Mouse (Mus musculus): ENCODE measurements at regions not wholly inside any gene's neighbourhood (a gene's known extent, or its start where the extent isn't known, plus 50 kb on each side); places are given as distances from the start of the nearest gene placed in this dataset.

DNA sequence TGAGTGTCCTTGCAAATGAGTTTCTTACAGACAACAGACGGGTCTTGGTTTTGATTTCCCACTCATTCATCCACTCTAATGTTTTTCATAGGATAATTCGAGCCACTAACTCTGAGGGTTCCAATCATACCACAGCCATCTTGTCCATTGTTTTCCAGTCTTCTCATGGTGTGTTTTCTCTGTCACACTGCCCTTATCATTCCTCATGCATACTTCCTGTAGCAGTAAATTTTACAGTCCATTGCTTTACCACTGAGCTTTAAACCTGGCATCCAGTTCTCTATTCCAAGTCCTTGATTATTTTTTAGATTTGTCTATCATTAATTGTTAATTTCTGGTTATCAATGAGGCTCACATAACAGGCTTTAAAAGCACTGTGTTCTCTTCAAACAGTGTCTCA is 290.0 kb upstream of the Nrsn1 start:
- DNase-seq (ENCODE audit: inconsistent ontology term), result peak; percentile 55

DNA sequence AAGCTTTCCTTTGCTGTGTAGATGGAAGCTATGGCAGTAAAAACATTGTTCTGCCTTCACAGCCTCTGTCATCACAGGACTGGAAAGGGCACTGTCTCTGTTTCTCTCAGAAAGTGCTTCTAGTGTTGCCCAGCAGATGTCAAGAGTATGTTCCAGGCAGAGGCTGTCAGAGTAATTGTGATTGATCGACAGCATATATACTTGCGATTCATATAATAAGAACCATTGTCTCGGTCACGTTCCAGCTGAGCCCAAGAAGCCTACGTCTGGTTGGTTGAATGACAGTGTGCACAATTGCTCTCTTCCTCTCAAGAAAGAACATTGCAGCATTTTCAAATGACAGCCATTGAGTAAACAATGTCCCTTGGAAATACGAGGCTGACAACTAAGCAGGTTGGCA is 284.7 kb upstream of the Nrsn1 start:
- DNase-seq (ENCODE audit: inconsistent ontology term), result no peak

DNA sequence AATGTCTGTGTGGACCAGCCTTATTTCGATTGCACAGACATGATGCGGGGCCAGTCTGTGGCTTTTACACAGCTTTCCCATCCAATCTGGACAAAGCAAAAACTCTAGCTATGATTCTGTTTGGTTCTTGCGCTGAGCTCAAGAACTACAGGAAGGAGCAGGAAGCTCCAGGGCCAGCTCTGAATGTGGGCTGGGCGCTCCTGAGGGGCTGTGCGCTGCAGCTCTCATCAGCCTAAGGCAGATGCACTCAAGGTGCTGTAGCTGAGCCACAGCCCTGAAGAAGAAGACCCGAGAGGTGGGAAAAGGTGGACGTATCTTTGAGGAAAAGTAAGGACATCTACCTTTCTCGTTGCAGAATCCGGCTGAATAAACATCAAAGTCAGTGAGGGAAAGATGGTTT is 278.2 kb upstream of the Nrsn1 start:
- no peak for DNase-seq (ENCODE audit: inconsistent ontology term)

DNA sequence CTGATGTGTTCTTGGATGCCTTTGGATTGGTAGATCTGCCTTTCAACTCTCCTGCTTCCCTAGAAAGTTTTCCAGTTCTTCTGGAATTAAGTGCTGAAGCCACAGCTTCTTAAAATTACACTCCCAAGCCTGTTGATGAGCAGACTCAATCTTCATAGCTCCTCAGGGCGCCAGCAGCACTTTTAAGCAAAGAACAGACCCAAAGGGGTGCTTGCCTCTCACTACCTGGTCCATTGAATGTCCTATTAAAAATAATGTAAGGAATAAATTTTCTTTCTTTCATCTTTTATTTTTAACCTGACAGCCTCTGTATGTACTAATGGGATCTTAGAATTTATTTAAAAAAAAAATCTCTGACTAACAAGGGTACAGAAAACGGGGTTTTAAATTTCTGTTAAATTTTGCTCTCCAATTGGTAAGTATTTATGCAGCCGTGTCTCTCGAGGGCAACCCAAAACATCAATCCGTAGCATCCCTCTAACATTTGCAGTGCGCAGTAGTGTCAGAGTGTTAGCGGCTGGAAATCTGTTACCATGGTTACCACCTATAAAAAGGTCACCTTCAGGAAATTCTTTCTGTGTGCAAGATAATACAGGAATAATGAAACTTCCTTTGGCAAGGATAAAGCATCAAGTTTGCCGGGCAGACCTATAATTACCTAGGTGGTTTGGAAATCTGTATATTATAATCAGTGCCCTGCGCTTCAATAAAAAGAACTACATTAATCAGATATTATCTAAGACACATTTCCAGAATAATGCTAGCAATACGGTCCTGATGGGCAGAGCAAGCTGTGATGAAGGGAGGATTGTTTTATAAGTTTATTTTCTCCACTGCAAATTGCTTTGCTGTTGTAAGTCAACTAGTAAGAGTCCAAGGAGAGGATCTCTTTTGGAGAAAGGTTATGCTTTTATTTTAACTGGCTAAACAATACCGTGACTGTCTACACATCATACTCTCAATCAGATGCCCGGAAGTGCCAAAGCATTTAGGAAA is 277.1 kb upstream of the Nrsn1 start:
- no peak for DNase-seq (ENCODE audit: inconsistent ontology term)

DNA sequence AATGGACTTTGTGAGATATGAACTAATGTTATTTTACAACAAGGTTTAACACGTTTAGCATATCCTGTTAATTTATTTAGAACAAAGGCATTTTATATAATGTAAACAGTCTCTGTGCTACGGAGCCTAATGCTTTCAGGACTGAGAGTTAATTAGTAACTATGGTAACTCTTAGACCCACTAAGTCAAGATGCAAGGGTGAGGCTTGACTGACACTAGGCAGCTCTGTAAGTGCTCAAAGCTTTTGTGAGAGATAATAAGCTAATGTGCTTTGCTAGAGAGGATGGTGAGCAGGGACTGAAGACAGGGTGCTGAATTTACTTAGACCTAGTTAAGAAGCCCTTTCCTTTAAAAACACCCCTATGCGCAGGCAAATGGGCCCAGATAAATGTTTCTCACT is 253.8 kb upstream of the Nrsn1 start:
- DNase-seq (ENCODE audit: inconsistent ontology term), result no peak

DNA sequence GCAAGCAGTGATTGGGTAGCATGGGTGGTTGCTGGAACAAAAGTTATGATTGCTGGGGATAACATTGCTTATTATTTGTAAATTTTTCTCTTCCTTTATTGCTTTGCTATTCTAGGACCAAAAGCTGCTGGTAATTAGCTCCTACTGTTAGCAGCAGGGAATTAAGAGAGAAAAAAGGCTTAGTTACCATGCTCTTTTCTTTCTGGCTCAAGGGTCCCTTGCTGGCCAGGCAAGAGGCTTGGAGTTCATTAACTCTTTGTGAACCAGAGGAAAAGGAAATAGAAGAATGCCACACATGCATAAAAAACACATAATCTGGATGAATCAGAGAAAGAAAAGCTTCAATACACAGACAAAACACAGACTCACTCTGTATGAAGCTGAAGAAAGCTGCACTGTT is 237.1 kb upstream of the Nrsn1 start:
- DNase-seq (ENCODE audit: inconsistent ontology term), result no peak

DNA sequence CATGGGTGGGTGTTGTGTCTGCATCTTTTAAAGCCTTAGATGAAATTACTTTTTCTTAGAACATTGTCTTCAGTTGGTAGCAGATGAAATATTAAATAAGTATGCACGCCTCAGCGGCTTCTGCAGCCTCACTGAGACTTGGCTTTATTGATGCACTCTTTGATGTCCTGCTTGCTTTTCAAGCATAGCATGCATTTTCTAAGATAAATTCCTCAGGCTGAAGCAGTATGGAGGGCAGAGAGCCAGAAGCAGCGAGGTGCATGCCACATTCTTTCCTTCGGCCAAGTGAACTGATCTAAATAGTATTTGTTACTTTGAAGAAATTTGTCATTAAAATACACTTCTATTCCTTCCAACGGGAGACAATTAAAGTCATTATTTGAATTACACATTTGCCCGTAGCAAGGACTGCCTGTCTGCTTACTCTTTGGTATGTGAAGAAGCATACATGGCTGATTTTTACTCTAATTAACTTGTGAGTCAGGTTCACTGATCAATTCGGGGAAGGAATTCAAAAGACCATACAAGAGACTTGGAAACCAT is 224.3 kb upstream of the Nrsn1 start:
- DNase-seq (ENCODE audit: inconsistent ontology term), result peak; percentile 95

DNA sequence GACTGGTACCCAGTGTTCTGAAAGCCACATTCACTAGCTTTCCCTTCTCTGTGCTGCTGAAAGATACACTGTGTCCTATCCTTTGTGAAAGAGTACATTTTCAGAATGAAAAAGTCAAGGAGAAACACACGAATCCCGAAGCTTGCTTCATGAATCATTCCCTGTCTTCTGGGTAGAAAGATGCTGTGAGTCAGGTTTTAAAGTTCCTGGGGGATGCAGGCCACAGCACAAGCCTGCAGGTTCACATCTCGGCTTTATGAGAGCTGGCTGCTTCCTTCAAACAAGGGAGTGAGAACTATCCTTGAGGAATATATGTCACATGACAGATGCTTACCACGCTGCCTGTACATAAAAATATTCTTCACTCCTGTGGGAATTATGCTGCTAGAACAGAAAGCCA is 219.7 kb upstream of the Nrsn1 start:
- DNase-seq (ENCODE audit: inconsistent ontology term), result peak; percentile 18

DNA sequence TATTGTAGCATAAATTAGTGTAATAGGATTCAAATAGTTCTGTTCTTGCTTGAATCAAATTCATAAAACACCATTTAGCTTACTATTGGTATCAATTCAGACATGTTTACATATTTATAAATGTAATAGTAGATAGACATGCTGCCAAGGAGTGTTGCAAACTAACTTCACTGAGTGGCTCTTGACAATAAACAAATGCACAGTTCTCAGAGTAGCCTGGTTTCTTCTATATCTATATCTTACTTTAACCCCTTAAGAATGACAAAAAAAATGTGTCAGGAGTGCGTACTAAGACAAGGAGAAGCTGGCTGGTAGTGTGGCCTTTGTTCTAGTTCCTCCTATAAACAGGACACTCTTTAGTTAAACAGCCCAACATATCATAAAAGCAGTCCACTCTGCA is 213.0 kb upstream of the Nrsn1 start:
- DNase-seq (ENCODE audit: inconsistent ontology term), result no peak

DNA sequence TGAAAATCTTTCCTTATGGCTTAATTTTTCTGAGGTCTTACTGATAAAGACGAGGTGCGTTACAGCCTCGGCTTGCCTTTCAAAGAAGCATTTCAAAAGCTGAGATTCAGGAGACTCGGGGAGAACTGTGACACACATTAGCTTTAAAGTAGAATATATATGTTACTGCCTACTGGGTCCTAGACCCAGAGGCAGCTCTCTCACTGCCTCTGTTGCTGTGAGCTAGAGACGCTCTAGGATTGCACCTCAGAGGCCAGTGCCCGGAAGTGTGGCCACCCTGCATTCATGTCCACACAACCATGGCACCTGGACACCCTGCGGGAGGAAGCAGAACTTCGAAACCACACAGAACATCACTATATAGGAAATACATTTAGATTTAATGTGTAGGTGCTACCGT is 181.6 kb upstream of the Nrsn1 start:
- DNase-seq (ENCODE audit: inconsistent ontology term), result no peak

DNA sequence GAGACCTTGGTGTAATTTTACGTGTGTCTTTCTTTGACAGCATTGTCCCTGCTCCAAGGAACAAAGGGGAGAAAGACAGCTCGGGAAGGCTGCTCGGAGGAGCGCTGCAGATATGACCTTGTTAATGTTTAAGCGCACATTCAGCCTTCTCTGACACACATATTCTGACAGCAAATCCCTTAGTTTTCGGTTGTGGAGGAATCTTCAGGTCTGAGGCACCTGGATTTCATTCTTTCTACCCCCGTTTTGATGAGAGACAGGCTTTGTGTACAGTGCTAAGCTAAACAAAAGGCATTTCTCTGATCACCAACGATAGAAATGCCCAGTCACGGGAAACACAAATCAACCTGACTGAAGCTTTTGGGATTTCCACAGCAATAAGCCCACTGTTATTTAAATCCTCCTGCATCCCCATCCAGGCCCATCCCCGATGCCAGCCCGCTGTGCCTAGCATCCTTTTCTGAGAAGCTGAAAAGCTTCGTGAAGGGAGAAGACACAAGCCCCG is 181.1 kb upstream of the Nrsn1 start:
- no peak for DNase-seq (ENCODE audit: inconsistent ontology term)

DNA sequence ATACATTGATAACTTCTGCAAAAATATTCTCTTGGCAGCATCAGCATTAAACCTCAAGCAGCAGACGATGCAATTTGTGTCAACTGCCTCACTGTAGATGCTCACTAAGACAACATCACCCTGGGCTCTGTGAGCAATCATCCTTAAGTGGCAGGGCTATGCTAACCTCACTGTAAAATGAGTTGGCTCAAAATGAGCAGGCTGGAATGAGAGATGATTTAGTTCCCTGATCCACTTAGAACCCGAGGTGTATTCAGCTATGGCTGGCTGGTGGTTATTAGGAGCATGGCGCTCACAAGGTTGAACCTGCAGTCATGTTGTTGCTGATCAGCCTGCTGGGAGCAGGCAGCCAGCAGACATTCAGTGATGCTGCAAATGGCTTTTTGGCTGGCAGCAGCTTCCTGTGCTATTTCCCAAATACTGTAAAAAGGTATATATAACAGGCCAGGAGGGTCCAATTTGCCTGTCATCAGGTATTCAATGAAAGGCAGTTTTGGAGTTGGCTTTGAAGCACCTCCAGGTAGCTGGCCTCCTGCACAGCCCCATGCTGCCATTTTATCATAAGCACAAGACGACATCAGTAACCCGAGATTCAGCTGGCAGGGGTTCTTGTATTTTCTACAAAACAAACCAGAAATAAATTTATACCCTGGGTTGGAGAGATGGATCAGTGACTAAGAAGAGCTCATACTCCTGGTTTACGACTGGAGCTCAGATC is 159.6 kb upstream of the Nrsn1 start:
- DNase-seq (ENCODE audit: inconsistent ontology term), result no peak

DNA sequence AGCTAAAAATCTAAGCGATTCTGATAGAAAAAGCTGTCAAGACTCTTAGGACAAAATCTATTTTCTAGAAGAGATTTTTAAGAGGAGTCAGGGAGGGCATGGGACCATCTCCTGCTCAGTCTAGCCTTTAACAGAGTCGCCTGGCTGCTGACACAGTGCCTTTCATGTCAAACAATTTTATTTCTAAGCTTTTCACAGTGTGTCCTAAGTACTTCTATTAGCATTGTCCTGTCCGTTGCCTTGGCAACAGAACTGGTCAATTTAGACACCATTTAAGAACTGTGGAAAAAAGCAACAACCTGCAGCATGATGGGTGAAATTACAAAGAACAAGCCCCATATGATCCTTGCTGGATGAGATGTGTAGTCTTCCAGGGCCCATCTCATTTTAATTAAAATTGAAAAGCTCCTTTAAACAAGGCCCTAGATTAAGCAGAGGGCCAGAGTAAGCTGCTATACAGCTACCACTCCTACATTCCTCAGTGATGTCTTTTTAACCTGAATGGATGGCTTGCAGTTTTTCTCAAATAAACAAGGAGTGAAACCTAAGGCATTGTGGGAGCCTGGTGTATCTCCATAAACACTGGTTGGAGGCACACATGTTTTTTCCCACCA is 133.0 kb upstream of the Nrsn1 start:
- no peak for DNase-seq (ENCODE audit: inconsistent ontology term)

DNA sequence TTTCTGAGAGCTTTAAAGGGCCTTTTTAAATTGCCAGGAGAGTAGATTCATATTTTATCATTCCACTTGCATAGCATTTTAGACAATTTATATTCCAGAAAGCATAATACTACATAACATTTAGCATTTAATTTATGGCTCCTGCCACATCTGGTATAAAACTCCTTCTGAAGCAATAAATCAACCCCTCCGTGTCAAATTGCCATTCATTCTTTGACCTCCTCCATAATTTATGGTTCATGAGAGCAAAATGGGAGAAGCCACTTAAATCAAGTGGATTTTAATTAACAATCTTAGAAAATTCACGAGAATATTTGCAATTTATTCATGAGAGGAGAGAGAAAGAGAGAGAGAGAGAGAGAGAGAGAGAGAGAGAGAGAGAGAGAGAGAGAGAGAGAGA is 132.4 kb upstream of the Nrsn1 start:
- no peak for DNase-seq (ENCODE audit: inconsistent ontology term)

DNA sequence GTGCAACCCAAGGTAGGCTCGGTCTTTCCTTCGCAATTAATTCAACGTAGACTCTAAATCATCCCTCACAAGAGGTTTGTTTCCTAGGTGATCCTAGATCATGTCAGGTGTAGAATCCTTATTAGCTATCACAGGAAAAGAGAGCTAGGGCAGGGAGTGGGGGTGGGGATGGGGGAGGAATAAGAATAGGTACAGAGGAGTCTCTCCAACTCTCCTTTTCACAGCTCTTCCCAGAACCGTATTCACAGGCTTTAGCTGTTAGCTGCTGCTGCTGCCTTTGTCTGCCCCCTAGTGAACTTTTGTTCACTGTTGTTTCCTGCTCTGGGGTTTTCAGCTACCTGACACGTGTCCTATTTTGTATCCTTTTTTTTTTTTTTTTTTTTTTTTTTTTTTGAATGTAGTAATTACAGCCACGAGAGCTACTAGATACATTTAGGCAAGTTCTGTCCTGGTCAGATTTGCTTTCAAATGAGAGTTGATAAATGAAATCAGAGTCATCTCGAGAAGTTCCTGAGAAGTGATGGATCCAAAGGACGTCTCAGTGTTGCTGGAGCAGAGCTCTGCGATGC is 131.7 kb upstream of the Nrsn1 start:
- DNase-seq (ENCODE audit: inconsistent ontology term), result no peak

DNA sequence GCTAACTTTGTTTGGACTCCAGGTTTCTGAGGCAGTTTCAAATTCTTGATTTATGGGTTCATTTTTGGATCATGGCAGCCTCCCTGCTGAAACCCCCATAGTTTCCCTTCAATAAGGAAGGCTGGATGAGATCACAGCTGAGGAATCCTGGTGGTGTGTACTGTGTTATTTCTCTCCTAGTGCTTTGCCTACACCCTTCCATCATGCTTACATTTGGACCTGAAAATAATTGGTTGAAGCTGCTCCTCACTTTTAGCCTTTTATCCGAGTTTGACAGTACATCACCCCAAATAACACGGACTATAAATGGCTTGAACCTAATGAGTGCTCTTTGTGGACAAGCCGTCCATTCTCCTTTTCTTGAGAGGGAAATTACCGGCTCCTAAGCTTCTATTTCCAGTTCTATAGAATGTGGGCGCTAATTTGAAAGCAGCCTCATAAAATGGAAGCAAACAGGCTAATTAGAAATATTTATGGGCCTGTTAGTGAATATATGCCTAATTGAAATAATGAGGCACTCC is 122.5 kb upstream of the Nrsn1 start:
- no peak for DNase-seq (ENCODE audit: inconsistent ontology term)

DNA sequence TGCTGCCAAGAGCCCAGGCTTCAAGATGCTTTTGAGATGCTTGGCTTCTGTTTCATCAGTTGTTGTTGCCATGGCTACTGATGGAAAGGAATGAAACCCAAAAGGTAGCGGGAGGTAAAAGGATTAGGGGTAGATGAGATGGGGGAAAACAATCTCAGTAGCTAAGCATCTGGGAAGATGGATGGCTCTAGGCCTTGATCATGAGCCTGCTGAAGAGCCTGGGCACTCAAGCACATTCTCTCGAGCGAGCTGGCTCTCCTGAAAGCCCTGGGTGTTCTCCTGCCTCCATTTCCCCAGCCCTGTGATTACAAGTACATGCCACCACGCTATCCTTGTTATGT is 92.3 kb upstream of the Nrsn1 start:
- no peak for DNase-seq (ENCODE audit: inconsistent ontology term)

DNA sequence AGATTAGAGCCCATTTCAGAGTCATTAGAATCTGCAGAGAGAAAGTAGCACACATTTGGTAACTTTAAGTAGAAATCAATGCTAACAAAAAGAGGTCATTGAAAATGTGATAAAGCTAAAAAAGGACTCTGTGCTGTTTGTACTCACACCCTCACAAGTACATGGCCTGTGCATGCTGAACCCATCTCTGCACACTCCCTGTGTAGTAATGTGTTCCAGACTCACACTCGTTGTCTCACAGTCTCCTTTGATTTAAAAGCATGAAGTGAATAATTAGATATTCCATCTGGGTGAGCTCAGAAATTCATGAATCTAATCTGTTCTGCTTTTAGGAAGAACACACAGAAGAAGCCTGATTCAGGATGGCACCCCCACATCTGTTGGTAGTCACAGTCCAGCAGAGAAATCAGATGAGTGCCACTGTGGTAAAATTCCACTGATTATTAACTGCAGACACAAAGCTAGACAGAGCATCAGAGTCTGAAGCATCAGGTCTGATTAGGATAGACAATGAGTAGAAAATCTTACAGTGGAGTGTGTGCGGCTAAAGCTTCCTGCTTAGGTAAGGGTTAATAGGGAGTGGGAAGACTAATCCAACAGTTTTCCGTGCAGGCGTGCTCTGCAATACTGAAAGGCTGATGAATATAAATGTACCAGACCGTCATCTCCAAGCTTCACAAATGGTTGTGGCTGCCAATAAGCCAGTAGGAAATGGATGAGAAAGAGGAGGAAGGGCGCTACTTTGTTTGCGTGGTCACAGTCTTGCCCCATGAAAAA is 91.7 kb upstream of the Nrsn1 start:
- DNase-seq (ENCODE audit: inconsistent ontology term), result peak; percentile 34

DNA sequence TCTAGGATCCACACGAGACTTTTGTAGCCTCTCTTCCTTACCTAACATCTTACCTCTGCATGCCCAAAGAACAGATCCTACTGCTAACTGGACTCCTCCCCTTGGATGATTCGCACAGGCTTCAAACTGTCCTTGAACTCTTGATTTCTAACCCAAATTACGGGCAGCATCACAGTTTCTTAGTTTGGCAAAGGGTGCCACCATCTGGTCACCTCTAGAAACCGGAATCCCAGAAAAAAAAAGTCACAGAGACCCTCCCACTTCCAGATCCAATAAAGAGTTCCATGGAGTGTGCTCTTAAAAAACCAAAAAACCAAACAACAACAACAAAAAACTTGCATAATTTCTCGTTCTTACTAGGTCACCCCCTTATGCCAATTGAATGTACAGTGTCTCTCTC is 77.3 kb upstream of the Nrsn1 start:
- DNase-seq (ENCODE audit: inconsistent ontology term), result no peak

DNA sequence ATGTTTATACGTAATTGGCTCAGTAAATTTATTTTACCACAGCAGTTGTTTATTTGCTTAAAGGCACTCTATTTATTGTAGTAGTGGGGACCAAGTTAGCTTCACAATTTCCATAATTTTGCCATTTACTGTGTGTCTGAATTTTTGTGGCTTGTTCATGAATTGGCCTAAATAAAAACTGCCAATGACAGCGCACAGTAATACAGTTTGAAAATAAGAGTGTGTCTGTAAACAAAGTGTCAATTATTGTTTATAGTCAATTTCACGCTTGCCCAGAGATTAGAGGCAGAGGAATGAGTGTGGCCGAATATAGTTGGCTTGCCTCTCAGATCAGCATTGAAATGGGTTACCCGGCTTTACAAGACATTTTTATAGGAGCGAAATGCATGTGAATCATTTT is 73.0 kb upstream of the Nrsn1 start:
- DNase-seq (ENCODE audit: inconsistent ontology term), result no peak

DNA sequence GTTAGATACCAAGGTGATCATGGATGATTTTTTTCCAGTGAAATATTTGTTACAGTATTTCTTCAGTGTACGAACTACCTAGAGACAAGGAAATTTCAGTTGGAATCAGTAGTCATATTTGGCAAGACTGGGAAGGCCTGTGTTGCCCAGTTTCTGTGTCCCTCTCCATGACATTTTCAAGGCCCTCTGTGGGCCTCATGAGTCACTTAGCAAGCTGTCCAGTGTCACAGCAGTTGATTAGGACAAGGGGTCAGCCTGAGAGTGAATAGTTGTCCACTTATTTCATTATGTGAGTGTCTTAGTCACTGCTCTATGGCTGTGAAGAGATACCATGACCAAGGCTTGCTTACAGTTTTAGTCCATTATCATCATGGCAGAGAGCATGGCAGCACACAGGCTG is 71.5 kb upstream of the Nrsn1 start:
- DNase-seq (ENCODE audit: inconsistent ontology term), result no peak
